Mouse (Mus musculus): ENCODE data around the gene Cel. TPM values are rescaled to one million over a fixed set of nuclear protein-coding genes. Genes with fewer than 3 reads are reported as not detected.
A peak's percentile ranks its signal among the peaks of the same experiment; 100 is the strongest.

Cel gene
- polyA plus RNA-seq, 1 experiment from 2014 or later, result not detected

DNA sequence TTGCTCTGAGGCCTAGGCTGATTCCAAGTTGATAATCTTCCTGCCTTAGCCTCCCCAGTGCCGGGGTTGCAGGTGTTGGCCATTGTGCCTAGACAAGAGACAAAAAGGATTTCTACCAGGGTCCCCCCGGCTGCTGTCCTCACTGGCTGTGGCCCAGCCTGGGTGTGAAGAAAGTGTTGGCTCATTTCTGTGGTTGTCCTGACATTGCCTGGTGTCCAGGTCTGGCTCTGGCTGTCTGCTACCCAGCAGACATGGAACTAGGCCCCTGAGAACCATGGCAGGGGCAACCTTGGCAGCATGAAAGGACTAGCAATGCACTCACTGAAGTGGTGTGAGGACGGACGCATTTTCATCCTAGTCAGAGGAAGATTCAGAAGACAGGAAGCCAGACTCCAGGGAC, 33.3 kb downstream of the Cel start:
- Histone ChIP-seq H3K4me1 (ENCODE audit: control insufficient read depth, insufficient read depth, low read length) (peaks cover 74% of the 10 kb centered on the region), H3K36me3 (ENCODE audit: control insufficient read depth, insufficient read depth, low read length) (no peaks in the 10 kb centered on the region), H3K4me2 (ENCODE audit: low read length) (no peak overlapping the region), H3K9me3 (replicated peaks; ENCODE audit: control insufficient read depth, low read length, poor library complexity, severe bottlenecking) (no peaks in the 10 kb centered on the region), H3K27ac (ENCODE audit: low read length) (0 out of 2 replicates have a peak overlapping the region, but pooled peaks have one; percentile 35), H3K27me3 (ENCODE audit: control insufficient read depth, insufficient read depth, low read depth, low read length) (no peaks in the 10 kb centered on the region), H3K9ac (ENCODE audit: low read depth, low read length) (no peak overlapping the region), H3K4me3 (ENCODE audit: low read depth, low read length) (no peak overlapping the region)
- WGBS, result 67% methylated on average over 4 of the region's 4 CpGs
- ATAC-seq, result no peak

DNA sequence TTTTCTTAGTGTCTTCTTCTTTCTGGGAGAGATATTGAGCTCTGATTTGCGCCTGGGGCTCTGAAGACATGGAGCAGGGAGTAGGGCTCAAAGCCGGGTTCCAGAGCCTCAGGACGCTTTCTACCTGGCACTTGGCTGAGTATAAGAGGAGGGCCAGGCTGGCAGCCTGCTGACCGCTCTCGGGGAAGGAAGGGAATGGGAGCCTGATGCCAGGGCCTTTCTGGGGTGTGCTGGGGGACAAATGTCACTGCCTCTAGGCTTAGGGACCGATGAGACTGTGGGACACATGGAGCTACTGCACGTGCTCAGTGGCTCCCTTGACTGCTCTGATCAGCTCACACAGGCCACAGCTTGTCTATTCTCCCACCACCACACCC, 34.9 kb downstream of the Cel start:
- peak overlapping the region; percentile 22 for H3K9ac ChIP-seq (ENCODE audit: low read depth, low read length)
- WGBS, result 83% methylated on average over 7 of the region's 7 CpGs
- no peak overlapping the region for H3K4me3 ChIP-seq (ENCODE audit: low read depth, low read length)

DNA sequence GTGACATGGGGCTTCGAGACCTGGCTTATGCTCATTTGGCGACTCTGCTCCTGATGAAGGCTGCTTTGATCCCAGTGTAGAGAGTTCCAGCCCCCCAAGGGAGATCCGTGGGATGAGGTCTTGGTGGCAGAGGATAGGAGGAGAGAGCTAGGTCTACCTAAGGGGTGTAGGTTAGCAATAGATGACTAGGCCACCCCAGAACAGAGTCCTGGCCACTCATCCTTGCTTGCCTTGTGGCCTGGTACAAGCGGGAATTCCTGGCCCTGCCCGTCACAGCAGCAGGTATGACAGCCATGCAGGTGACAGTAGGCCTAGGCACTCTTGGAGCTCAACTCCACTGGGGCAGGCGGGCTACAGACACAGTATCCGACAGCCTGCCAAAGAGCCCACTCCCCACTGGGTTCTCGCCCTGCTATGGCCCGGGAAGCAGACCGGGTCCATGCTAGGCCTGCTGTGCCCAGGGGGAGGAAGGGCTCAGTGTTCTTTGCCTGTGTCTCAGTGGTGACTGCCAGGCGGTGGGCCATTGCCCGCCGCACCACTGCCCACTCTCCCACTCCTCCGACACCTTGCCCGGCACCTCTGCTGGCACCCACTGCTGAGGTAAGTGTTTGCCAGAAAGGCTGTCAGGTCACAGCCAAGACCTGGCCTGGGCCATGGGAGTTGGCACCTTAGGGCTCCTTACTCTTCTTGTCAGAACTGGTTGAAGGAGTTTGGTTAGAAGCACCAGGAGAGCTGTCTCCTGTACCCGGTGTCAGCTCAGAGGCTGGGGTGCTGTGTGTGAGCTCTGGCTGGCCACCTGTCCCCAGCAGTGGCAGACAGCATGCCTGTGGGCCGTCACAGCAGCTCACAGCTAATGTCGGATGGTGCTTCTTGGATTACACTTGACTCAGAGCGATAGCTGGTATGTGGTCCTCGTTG, 35.5 kb downstream of the Cel start:
- H3K4me3 ChIP-seq (ENCODE audit: low read depth, low read length), result no peak overlapping the region
- H3K4me2 ChIP-seq (ENCODE audit: low read length), result no peak overlapping the region
- ATAC-seq, result no peak
- WGBS, result 86% methylated on average over 20 of the region's 20 CpGs
- H3K27me3 ChIP-seq (ENCODE audit: control insufficient read depth, insufficient read depth, low read depth, low read length), result no peaks in the 10 kb centered on the region
- no peaks in the 10 kb centered on the region for H3K36me3 ChIP-seq (ENCODE audit: control insufficient read depth, insufficient read depth, low read length)
- no peak overlapping the region for H3K27ac ChIP-seq (ENCODE audit: low read length)
- H3K4me1 ChIP-seq (ENCODE audit: control insufficient read depth, insufficient read depth, low read length), result peaks cover 64% of the 10 kb centered on the region
- H3K9me3 ChIP-seq (replicated peaks; ENCODE audit: control insufficient read depth, low read length, poor library complexity, severe bottlenecking), result no peaks in the 10 kb centered on the region
- peak overlapping the region; percentile 16; the same call in 1 of the 2 replicates for H3K9ac ChIP-seq (ENCODE audit: low read depth, low read length)

More for the DNA sequence above, 34.9 kb downstream of the Cel start:
- no peak for ATAC-seq
- Histone ChIP-seq H3K27ac (ENCODE audit: low read length) (no peak overlapping the region), H3K4me1 (ENCODE audit: control insufficient read depth, insufficient read depth, low read length) (peaks cover 69% of the 10 kb centered on the region), H3K27me3 (ENCODE audit: control insufficient read depth, insufficient read depth, low read depth, low read length) (no peaks in the 10 kb centered on the region), H3K4me2 (ENCODE audit: low read length) (no peak overlapping the region), H3K9me3 (replicated peaks; ENCODE audit: control insufficient read depth, low read length, poor library complexity, severe bottlenecking) (no peaks in the 10 kb centered on the region), H3K36me3 (ENCODE audit: control insufficient read depth, insufficient read depth, low read length) (no peaks in the 10 kb centered on the region)

DNA sequence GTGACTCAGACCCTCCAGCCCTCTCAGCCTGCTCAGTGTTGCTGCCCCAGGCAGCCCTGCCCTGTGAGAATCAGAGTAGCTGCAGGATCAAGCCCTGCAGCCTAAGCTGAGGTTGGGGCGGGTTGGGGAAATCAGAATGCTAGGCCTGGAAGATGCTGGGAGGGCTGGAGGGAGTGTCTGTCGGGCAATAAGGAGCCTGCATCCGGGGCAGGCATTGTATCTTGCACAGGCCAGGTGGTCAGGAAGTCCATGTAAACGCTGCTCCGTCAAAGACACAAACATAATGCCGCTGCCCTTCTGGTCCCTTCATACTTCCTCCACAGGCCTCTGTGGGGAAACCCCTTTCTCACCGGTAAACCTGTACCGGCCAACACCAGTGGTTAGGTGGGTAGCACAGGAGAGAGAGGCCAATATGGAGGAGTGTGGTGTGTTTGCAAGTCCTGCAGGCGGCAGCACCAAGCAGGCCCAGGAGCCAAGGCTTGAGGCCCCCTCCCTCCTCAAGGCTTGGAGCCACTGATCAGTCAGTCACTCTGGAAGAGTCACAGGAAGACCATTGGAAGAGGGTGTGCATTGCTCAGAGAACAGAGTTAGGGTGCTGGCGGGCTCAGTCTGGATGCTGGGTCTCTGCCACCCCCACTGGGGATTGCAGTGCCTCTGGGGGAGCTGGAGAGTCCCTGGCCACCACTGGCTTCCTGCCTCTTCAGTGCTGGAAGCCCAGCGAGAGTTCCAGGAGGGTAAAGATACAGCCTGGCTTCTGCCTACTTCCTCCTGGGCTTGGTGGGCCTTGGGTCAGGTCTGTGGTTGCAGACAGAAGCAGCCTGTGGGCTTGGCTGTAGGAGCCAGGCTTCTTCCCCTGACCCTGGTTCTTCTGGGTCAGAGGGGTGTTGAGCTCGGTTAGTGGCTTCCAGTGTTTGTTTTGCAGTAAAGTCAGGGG, 37.0 kb downstream of the Cel start:
- no peak overlapping the region for H3K4me2 ChIP-seq (ENCODE audit: low read length)
- H3K27me3 ChIP-seq (ENCODE audit: control insufficient read depth, insufficient read depth, low read depth, low read length), result no peaks in the 10 kb centered on the region
- H3K4me1 ChIP-seq (ENCODE audit: control insufficient read depth, insufficient read depth, low read length), result peaks cover 52% of the 10 kb centered on the region
- WGBS, result 34% methylated on average over 12 of the region's 12 CpGs
- peak overlapping the region; percentile 72 for H3K27ac ChIP-seq (ENCODE audit: low read length)
- no peaks in the 10 kb centered on the region for H3K9me3 ChIP-seq (replicated peaks; ENCODE audit: control insufficient read depth, low read length, poor library complexity, severe bottlenecking)
- no peak overlapping the region for H3K4me3 ChIP-seq (ENCODE audit: low read depth, low read length)
- ATAC-seq, result no peak
- no peaks in the 10 kb centered on the region for H3K36me3 ChIP-seq (ENCODE audit: control insufficient read depth, insufficient read depth, low read length)
- H3K9ac ChIP-seq (ENCODE audit: low read depth, low read length), result peak overlapping the region; percentile 22; the same call in 1 of the 2 replicates

DNA sequence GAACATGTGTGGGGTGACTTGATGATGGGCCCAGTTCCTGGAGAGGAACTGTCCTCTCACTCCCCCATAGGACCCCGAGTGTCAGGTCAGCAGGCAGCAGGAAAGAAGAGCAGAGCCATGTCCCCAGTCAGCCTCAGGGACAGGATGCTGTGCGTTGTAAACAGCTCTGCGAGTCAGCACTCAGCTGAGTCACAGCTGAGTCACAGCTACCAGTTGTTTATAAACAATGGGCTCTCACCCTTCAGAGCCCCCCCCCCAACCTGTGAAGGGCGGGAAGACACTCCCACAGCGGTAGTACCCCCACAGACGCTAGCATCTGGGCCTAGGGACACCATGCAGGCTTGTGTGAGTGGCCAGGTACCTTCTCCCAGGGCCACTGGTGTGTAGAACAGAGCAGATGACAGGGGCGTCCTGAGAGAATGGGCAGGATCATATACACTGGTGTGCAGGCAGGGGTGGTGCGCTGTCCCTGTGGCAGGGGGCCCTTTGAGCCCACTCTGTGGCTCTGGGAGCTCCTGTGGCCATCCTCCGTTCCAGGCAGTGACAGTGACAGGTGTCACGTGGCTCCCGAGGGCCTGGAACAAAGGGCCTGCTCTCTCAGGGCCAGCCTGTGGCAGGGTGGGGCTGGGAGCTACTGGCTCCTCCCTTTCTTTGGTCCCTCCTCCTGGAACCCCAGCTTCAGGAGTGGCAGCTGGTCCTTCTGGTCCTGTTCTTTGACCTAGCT, 37.8 kb downstream of the Cel start:
- H3K9ac ChIP-seq (ENCODE audit: low read depth, low read length), result peak overlapping the region; percentile 22

DNA sequence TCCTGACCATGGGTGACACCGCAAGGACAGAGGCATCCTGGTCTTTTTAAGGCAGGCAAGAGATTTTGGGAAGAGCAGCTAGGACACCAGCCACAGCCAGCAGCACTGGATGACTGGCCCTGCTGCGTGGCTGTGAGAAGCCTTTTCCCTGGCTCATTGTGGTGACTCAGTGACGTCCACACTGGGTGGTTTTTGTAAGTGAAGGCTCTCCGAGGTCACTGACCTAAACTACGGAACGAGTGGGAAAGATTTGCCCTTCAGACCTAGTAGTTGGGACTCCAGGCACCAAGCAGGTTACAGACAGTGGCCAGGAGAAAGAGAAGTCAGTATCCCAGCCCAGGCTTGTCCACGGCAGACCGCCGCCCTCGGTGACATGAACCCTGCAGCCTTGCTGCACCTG, 38.8 kb downstream of the Cel start:
- H3K36me3 ChIP-seq (ENCODE audit: control insufficient read depth, insufficient read depth, low read length), result no peaks in the 10 kb centered on the region
- no peak overlapping the region for H3K4me3 ChIP-seq (ENCODE audit: low read depth, low read length)
- H3K9ac ChIP-seq (ENCODE audit: low read depth, low read length), result no peak overlapping the region
- H3K27me3 ChIP-seq (ENCODE audit: control insufficient read depth, insufficient read depth, low read depth, low read length), result no peaks in the 10 kb centered on the region
- H3K4me1 ChIP-seq (ENCODE audit: control insufficient read depth, insufficient read depth, low read length), result peaks cover 55% of the 10 kb centered on the region
- H3K4me2 ChIP-seq (ENCODE audit: low read length), result no peak overlapping the region
- peak overlapping the region; percentile 72; the same call in 1 of the 2 replicates for H3K27ac ChIP-seq (ENCODE audit: low read length)
- H3K9me3 ChIP-seq (replicated peaks; ENCODE audit: control insufficient read depth, low read length, poor library complexity, severe bottlenecking), result no peaks in the 10 kb centered on the region
- ATAC-seq, result no peak
- 74% methylated on average over 10 of the region's 10 CpGs for WGBS

More for the DNA sequence above, 37.8 kb downstream of the Cel start:
- Histone ChIP-seq H3K4me3 (ENCODE audit: low read depth, low read length) (no peak overlapping the region), H3K27me3 (ENCODE audit: control insufficient read depth, insufficient read depth, low read depth, low read length) (no peaks in the 10 kb centered on the region), H3K36me3 (ENCODE audit: control insufficient read depth, insufficient read depth, low read length) (no peaks in the 10 kb centered on the region), H3K9me3 (replicated peaks; ENCODE audit: control insufficient read depth, low read length, poor library complexity, severe bottlenecking) (no peaks in the 10 kb centered on the region), H3K4me2 (ENCODE audit: low read length) (peak overlapping the region; percentile 23; the same call in 1 of the 2 replicates), H3K4me1 (ENCODE audit: control insufficient read depth, insufficient read depth, low read length) (peaks cover 57% of the 10 kb centered on the region), H3K27ac (ENCODE audit: low read length) (peak overlapping the region; percentile 72)
- ATAC-seq, result peak; percentile 13; the same call in 1 of the 2 replicates
- WGBS, result 9% methylated on average over 11 of the region's 11 CpGs

DNA sequence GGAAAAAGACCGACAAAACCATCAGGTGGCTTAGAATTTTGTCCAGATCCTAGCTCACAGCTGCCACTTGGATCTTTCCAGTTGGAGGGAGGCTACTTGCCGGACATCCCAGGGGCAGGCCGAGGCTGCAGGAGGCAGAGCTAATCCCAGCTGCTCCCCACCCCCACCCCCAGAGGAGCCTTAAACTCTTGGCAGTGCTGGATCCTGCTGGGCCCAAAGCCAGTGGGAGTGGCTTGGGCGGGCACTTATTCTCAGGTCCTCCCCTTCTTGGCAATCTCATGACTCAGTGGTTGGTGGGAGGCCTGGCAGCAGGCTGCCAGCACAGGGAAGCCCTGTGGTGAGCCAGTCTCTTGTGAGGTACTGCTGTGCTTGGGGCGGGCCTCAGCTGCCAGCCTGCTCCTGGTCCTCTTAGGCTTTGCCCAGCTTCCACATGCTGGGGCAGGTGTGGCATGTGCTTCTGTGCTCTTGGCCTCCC, 39.5 kb downstream of the Cel start:
- H3K27ac ChIP-seq (ENCODE audit: low read length), result 0 out of 2 replicates have a peak overlapping the region, but pooled peaks have one; percentile 30
- peaks cover 57% of the 10 kb centered on the region for H3K4me1 ChIP-seq (ENCODE audit: control insufficient read depth, insufficient read depth, low read length)
- no peak overlapping the region for H3K4me3 ChIP-seq (ENCODE audit: low read depth, low read length)
- no peaks in the 10 kb centered on the region for H3K9me3 ChIP-seq (replicated peaks; ENCODE audit: control insufficient read depth, low read length, poor library complexity, severe bottlenecking)
- WGBS, result 8% methylated on average over 5 of the region's 5 CpGs
- no peaks in the 10 kb centered on the region for H3K36me3 ChIP-seq (ENCODE audit: control insufficient read depth, insufficient read depth, low read length)
- no peak overlapping the region for H3K4me2 ChIP-seq (ENCODE audit: low read length)
- no peak overlapping the region for H3K9ac ChIP-seq (ENCODE audit: low read depth, low read length)
- no peaks in the 10 kb centered on the region for H3K27me3 ChIP-seq (ENCODE audit: control insufficient read depth, insufficient read depth, low read depth, low read length)
- peak; percentile 72 for ATAC-seq

DNA sequence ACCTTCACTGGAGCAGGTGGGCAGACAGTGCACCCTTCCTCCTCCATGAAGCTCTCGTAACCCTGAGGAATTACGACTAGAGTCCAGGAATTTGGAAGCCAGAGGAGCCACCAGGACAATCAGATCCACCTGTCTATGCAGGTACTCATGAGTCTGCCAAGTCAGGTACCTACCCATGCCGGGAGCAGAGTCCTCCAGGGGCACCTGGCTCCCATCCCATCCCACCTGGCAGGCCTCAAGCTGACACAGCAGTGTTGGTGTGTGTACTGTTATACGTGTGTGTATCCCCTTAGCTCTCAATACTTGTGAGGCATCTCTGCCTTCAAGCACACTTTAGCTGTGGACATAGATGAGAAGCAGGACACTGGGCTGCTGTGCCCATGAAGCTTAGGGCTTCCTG, 41.0 kb downstream of the Cel start:
- Histone ChIP-seq H3K4me3 (ENCODE audit: low read depth, low read length) (no peak overlapping the region), H3K27ac (ENCODE audit: low read length) (no peak overlapping the region), H3K4me1 (ENCODE audit: control insufficient read depth, insufficient read depth, low read length) (peaks cover 58% of the 10 kb centered on the region), H3K9ac (ENCODE audit: low read depth, low read length) (no peak overlapping the region), H3K9me3 (replicated peaks; ENCODE audit: control insufficient read depth, low read length, poor library complexity, severe bottlenecking) (no peaks in the 10 kb centered on the region), H3K36me3 (ENCODE audit: control insufficient read depth, insufficient read depth, low read length) (no peaks in the 10 kb centered on the region), H3K27me3 (ENCODE audit: control insufficient read depth, insufficient read depth, low read depth, low read length) (no peaks in the 10 kb centered on the region), H3K4me2 (ENCODE audit: low read length) (no peak overlapping the region)
- 89% methylated on average over 4 of the region's 4 CpGs for WGBS
- no peak for ATAC-seq
